Mouse (Mus musculus): ENCODE data around the gene Actl11.

Gene Actl11

GRCm38 (mm10) chr9:107928169-107928568 lies at the start of gene Actl11:
Gene Actl11 (plus strand): TSS chr9:107928469.
- DNase-seq (ENCODE audit: low read depth), result no peak

GRCm38 (mm10) chr9:107880411-107880810 lies 47.9 kb upstream of the Actl11 start:
- no peak for DNase-seq (ENCODE audit: low read depth)

- peak; percentile 94 for DNase-seq (ENCODE audit: low read depth)
Observed at GRCm38 (mm10) chr9:107887804-107888266, 40.4 kb upstream of the Actl11 start, which contains the start of gene Mon1a. Gene Mon1a (plus strand): TSS chr9:107888151.

- DNase-seq (ENCODE audit: low read depth), result peak; percentile 73
Observed at GRCm38 (mm10) chr9:107888267-107888850, 39.9 kb upstream of the Actl11 start.

- peak; percentile 54 for DNase-seq (ENCODE audit: low read depth)
Observed at GRCm38 (mm10) chr9:107890260-107890659, 38.0 kb upstream of the Actl11 start.

GRCm38 (mm10) chr9:107891023-107891422 lies 37.2 kb upstream of the Actl11 start:
- DNase-seq (ENCODE audit: low read depth), result peak; percentile 48

- DNase-seq (ENCODE audit: low read depth), result no peak
Observed at GRCm38 (mm10) chr9:107898563-107898962, 29.7 kb upstream of the Actl11 start.

GRCm38 (mm10) chr9:107899855-107900254 lies 28.4 kb upstream of the Actl11 start:
- no peak for DNase-seq (ENCODE audit: low read depth)

- no peak for DNase-seq (ENCODE audit: low read depth)
Observed at GRCm38 (mm10) chr9:107900840-107901626, 27.2 kb upstream of the Actl11 start.

GRCm38 (mm10) chr9:107901627-107901914 lies 26.7 kb upstream of the Actl11 start:
- DNase-seq (ENCODE audit: low read depth), result no peak

GRCm38 (mm10) chr9:107904726-107905125 lies 23.5 kb upstream of the Actl11 start:
- peak; percentile 87 for DNase-seq (ENCODE audit: low read depth)

- no peak for DNase-seq (ENCODE audit: low read depth)
Observed at GRCm38 (mm10) chr9:107906252-107906966, 21.9 kb upstream of the Actl11 start, which contains the start of gene Mst1r. Gene Mst1r (plus strand): TSS chr9:107906873.

- no peak for DNase-seq (ENCODE audit: low read depth)
Observed at GRCm38 (mm10) chr9:107906967-107907800, 21.1 kb upstream of the Actl11 start.

- no peak for DNase-seq (ENCODE audit: low read depth)
Observed at GRCm38 (mm10) chr9:107907801-107908120, 20.5 kb upstream of the Actl11 start.

- peak; percentile 36 for DNase-seq (ENCODE audit: low read depth)
Observed at GRCm38 (mm10) chr9:107908410-107909158, 19.7 kb upstream of the Actl11 start.

- no peak for DNase-seq (ENCODE audit: low read depth)
Observed at GRCm38 (mm10) chr9:107910025-107910769, 18.1 kb upstream of the Actl11 start.

GRCm38 (mm10) chr9:107914764-107915420 lies 13.4 kb upstream of the Actl11 start:
- no peak for DNase-seq (ENCODE audit: low read depth)

- DNase-seq (ENCODE audit: low read depth), result no peak
Observed at GRCm38 (mm10) chr9:107917895-107918608, 10.2 kb upstream of the Actl11 start.

GRCm38 (mm10) chr9:107918884-107919283 lies 9.4 kb upstream of the Actl11 start:
- no peak for DNase-seq (ENCODE audit: low read depth)
